Mouse (Mus musculus) left cerebral cortex, postnatal 36 days (tissue): ENCODE results near the gene Ccnb1. TPM values are rescaled to one million over a fixed set of nuclear protein-coding genes. Genes with fewer than 3 reads are reported as not detected.
A peak's percentile ranks its signal among the peaks of the same experiment; 100 is the strongest.
"Not testable (repeated sequence)": the region's sequence is repeated elsewhere in the genome, so short reads cannot be mapped to it uniquely, and the experiment has no call there.

Experiments used
- DNase-seq, 2 experiments: peaks; one replicate each; pipeline ENCODE4 v3.0.0; 2021 to 2022; ENCODE audit warnings: low spot score in 2 of 2, mixed read lengths in 1 of 2
- intact Hi-C: fragments of 180-260 bp; cut with DNase I; formaldehyde crosslinking; loops from one replicate; pipeline ENCODE4 v1.15.1; 2025
- total RNA-seq, 2 experiments: library from RNA; stranded (reverse); gene quantifications; 2 replicates each; pipeline ENCODE4 v1.2.3; 2021

Ccnb1 gene
- total RNA-seq = 1 to 10 TPM in 1 of 2 experiments, under 1 TPM in 1; 0.70 to 1.0 TPM

DNA sequence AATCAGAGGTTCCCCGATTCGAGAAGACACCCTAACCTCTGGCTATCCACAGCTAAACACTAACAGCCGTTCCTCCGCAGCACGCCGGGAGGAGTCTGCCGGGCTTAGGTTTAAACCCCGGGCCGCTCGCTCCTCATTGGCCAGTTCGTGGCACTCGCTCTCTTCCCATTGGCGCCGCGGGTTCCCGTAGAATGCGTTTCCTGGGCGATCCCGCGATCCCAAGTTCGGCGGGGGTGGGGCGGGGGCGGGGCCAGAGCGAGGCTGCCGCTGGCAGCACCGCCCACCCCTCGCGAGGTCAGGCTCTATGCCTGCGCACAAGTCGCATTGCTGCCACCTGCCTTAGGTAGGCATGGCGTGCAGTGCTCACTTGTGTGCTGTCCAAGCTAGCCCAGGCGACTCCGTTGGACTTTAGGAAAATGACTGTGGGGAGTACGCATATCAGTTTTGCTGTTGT lies at the start of gene Ccnb1:
Gene Ccnb1, minus strand, starts transcription at position 157 of the 454 bp plus-strand sequence.
- DNase-seq = peak; percentile 84 to 85
- intact Hi-C loops = no loop called here

GRCm38 (mm10) chr13:100834777-100835176 lies 48.4 kb upstream of the Ccnb1 start:
- intact Hi-C loops = no loop called here
- DNase-seq = no peak

GRCm38 (mm10) chr13:100833640-100834002 lies 47.3 kb upstream of the Ccnb1 start:
- intact Hi-C loops = no loop called here
- no peak for DNase-seq

GRCm38 (mm10) chr13:100832741-100833639 lies 46.6 kb upstream of the Ccnb1 start, which contains the start of gene Slc30a5:
Gene Slc30a5, minus strand, starts transcription at chr13:100833427.
- DNase-seq = peak; percentile 99
- intact Hi-C loops = no loop called here

GRCm38 (mm10) chr13:100832188-100832587 lies 45.8 kb upstream of the Ccnb1 start:
- intact Hi-C loops = no loop called here

GRCm38 (mm10) chr13:100831123-100831522 lies 44.8 kb upstream of the Ccnb1 start:
- intact Hi-C loops = no loop called here
- no peak for DNase-seq

More at GRCm38 (mm10) chr13:100832188-100832587, 45.8 kb upstream of the Ccnb1 start:
- no peak for DNase-seq

DNA sequence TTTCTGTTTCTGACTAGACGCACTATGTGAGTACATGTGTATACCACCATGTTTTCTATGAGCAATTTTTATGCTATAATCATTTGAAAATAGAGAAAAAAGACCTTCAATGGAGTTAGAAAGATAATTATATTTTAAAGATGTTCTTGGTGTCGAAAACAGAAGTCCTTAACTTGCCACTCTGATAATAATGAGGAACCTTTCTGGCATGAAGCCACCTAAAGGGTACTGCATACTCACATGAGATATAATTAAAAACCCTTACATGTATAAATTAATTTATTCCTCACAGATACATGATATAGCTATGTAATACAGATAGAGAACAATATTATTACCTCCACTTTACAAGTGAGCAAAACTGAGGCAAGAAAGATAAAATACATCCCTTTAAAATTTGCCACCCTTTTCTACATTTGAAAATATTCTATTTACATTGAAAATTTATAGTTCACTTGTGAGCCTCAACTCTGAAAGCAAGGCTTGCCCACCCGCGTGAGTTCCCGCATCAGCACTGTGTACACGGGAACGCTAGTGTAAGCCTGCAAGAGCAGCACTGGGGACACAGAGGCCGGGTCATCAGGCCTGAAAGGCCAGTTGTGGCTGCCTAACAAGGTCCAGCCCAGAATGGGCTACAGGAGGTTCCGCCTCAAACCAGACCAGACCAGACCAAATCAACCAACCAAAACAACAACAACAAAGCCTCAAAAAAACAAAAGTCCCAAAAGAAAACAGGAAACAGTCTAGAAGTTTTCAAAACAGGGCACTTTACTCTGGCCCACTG lies 39.4 kb upstream of the Ccnb1 start:
- no peak for DNase-seq
- intact Hi-C loops = no loop called here

- DNase-seq = no peak
- intact Hi-C loops = no loop called here
These were observed 38.5 kb upstream of the Ccnb1 start for GRCm38 (mm10) chr13:100824916-100825315.

GRCm38 (mm10) chr13:100824306-100824705 lies 37.9 kb upstream of the Ccnb1 start:
- intact Hi-C loops = no loop called here

DNA sequence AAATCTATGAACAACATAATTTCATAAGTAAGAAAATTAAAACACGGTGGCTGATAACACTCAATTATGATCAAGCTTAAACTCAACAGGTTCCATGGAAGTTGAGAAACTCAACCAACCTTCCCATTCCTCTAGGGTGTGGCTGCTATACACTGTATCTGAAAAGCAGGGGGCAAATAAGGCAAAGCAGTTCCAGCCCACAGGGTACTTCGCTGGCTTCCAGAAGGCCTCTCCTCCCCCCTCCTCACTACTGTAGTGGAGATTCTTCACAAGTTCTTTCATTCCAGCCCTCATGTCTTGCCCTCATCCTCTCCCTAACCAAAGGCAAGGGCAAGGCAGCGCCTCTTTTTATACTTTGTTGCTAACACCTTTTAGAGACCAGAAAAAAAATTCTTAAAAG lies 37.5 kb upstream of the Ccnb1 start:
- intact Hi-C loops = no loop called here
- no peak for DNase-seq

More at GRCm38 (mm10) chr13:100824306-100824705, 37.9 kb upstream of the Ccnb1 start:
- no peak for DNase-seq

DNA sequence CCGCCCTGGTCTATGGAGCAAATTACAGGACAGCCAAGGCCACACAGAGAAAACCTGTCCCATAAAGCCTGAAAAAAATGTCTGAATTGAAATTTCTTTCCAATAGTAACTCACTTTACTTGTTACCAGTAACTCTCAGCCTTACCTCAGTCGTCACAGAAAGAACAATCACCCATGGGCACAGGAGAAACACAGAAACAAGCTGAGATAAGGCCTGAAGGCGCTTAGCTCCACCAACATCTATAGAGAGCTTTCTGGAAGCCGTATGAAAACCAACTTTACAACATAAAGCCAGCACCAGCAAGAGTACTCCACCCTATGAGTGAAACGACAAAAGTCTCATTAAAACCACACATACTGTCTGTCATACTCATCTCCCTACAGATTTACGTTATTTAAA lies 28.1 kb upstream of the Ccnb1 start:
- no peak for DNase-seq
- intact Hi-C loops = no loop called here

DNA sequence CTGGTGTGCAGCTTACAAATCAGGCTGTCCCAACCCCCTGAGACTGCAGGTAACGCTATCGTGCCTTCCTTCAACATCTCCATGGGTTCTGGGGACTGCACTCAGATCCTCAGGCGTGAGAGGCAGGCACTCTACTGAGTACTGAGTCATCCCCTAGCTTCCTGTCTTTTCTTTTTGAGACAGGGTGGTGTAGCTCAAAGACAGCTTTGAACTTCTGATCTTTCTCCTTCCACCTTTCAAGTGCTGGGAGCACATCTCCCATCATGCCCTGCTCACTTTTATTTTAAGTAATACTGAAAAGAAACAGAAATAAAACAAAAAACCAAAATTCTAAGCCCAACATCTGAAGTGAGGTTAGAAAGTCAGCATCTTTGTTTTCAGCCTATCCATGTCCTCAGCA lies 19.4 kb upstream of the Ccnb1 start:
- DNase-seq = no peak
- intact Hi-C loops = no loop called here

DNA sequence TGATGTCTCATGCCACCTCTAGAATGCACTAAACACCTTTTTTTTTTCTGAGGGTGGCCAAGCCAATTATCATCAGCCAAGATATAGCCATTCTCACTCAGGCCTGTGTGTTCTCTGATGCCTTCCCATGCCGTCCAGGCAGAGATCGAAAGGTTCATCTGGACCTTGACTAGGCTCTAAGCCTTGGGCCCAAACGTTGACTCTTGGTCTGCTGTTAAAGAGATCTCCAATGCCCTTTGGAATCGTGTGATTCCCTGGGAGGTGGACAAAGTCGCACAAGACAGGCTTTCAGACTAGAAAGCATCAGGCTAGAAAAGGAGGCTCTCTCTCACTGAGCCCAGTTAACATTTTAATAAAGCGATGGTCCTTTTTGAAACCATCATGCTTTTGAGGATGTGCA lies 10.8 kb upstream of the Ccnb1 start:
- no peak for DNase-seq
- intact Hi-C loops = no loop called here

- no peak for DNase-seq
- intact Hi-C loops = no loop called here
These were observed 2.7 kb upstream of the Ccnb1 start for GRCm38 (mm10) chr13:100789083-100789482.

- intact Hi-C loops, DNase-seq: not testable (repeated sequence)
These were observed 1.7 kb upstream of the Ccnb1 start for GRCm38 (mm10) chr13:100788057-100788456.

DNA sequence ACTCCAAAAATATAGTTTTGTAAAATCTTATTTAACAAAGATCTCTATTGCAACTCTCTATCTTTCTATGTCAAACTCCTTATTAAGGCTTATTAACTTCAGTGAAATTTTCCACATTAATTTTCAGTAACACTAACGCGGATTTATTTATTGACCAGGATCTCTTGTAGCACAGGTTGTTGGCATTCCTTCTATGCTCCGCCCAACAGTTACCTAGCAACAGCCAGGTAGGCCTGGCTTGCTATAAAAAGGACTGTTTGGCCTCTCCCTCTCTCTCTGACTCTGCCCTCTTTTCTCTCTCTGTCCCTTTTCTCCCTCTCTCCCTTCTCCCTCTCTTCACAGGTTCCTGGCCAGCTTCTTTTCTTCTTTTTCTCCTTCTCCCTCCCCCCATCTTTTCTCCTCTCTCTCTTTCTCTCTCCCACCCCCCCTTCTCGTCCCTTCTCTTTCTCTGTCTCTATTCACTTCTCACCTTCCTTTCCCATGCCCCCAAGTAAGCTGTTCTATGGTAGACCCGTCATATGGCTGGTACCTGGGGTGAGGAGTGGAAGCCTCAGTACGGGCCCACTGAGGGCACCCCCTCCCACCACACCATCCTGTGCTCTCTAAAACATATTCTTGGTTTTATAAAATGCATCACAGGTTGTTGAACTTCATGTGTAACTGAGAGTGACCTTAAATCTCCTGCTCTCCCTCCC lies 1.1 kb upstream of the Ccnb1 start:
- DNase-seq = no peak
- intact Hi-C loops = no loop called here

DNA sequence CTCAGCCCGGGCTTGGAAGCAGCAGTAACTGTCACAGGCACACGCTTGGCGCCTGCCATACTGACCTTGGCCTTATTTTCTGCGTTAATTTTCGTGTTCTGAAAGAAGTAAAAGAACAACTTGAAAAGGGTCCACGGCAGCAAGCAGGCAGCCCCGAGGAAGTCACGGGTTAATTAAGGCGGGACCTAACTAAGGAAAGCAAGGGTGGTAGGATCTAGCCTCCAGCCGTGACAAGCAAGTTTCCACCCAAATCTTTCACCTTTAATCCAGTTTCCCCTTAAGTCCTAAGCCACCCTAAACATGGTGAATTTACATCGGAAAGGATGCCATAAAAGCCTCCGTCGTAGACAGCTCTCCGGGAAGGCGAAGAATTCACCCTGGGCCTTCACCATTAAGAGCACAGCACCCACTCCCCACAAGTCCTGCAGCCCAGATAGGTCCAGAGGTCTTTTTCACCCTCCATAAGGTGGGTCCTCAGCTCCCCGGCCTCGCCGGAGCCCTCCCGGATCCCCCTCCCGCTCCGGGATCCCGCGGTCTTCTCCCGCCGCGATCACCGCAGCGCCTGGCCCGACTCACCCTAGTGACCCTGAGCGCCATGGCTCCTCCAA lies 460 bp downstream of the Ccnb1 start:
- intact Hi-C loops = no loop called here
- DNase-seq = peak in 1 of 2 experiments; percentile 8

GRCm38 (mm10) chr13:100777491-100777890 lies 8.9 kb downstream of the Ccnb1 start:
- intact Hi-C loops = no loop called here
- no peak for DNase-seq

GRCm38 (mm10) chr13:100776710-100777109 lies 9.7 kb downstream of the Ccnb1 start:
- no peak for DNase-seq

DNA sequence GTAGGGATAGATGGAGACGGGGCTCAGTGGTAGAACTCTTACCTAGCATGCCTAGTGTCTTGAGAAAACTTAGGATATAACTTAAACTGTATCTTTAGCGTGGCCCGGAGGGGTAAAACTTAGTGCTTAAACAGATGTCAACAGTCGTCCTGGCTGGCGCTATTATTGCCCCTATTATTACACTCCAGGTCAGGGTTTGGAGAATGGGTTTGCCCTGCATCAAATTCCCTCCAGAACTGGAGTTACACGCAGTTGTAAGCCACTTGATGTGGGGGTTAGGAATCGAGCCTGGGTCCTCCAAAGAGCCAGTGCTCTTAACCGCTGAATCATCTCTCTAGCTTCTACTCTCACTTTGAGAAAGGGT lies 10.3 kb downstream of the Ccnb1 start:
- DNase-seq = no peak
- intact Hi-C loops = no loop called here

More at GRCm38 (mm10) chr13:100776710-100777109, 9.7 kb downstream of the Ccnb1 start:
- intact Hi-C loops = no loop called here
